Mouse (Mus musculus) Patski (cell line): ENCODE data around the gene Tmem52. TPM values are rescaled to one million over a fixed set of nuclear protein-coding genes. Genes with fewer than 3 reads are reported as not detected.
A peak's percentile ranks its signal among the peaks of the same experiment; 100 is the strongest.

ENCODE experiments used
- ATAC-seq: fragments of 100-300 bp; one replicate; pipeline ENCODE4 v1.8.0; 2021
- CTCF ChIA-PET: fragments of 350-600 bp; sonication (Branson Sonifier 250); formaldehyde crosslinking; loops from one replicate; lab custom pipeline; 2022; ENCODE audit warnings: inconsistent platforms; lab: Charles Lee
- POLR2A ChIA-PET: fragments of 350-600 bp; sonication (Branson Sonifier 250); formaldehyde crosslinking; loops from one replicate; lab custom pipeline; 2022; ENCODE audit warnings: antibody characterized with exemption, inconsistent platforms; lab: Charles Lee
- DNase-seq: peaks from one replicate; pipeline ENCODE4 v3.0.0-alpha.2; 2011; ENCODE audit warnings: low read depth, low spot score
- H3K27me3 ChIP-seq: fragments of 371-371 bp; one replicate; pipeline ENCODE4 v1.5.1; 2021
- CTCF ChIP-seq: fragments of 100-300 bp; IDR thresholded peaks from one replicate; pipeline ENCODE4 v1.5.1; 2021
- in situ Hi-C: fragments of 300-500 bp; cut with MboI; formaldehyde crosslinking; loops from 3 replicates; pipeline ENCODE4 v1.11.1; 2018; ENCODE audit warnings: low pct_unique_long_range_greater_than_20kb, mixed read lengths
- polyA plus RNA-seq: library from polyadenylated mRNA; unstranded; gene quantifications from one replicate; pipeline ENCODE4 v1.2.3, GENCODE M21; 2021

Tmem52 gene
- polyA plus RNA-seq, 1 experiment from 2014 or later: 0.41 TPM

DNA sequence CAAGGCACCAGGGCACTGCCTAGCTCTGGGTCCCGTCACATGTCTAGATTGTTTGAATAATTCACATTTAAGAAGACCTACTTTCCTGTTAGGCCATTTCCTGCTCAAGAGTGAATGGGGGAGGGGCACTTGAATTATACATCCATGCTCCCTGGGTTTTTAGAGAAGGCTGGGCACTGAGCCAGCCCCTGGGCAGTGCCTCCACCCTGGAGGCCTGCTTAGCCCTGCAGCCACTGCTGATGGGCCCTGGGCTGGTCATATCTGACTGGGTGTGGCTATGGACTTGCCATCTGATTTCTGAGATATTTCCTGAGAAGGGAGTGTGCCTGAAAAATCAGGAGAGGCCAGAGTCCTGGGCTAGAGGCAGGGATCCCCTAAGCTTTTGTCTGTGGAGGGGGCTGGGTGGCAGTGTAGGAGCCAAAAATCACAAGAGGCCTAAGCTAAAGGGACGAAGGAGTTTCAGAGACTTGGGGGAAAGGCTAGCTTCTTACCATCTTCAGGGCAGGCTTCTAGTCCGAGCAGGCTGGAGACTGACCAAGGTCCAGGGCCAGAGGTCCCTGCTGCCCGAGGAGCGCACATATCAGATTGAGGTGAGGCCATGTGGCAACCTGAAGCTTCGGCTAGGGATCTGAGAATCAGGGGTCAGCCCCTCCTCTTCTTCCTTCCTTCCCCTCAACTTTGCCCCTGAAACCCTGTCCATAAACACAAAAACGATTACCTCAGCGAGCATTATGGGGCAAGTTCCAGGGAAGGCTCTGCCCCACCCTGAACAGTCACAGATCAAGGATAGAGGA, 19.5 kb downstream of the Tmem52 start:
- ATAC-seq (peak; percentile 57), DNase-seq (peak; percentile 63)
- ChIA-PET CTCF (no interaction called here), POLR2A (no interaction called here)
- no peak for TF ChIP-seq CTCF
- in situ Hi-C loops: loop anchor here (10.0 kb wide), 1 partner anchor 286 kb away; the partner anchor contains the start of gene Vwa1
- H3K27me3 ChIP-seq: no peaks in the 10 kb centered on the region

DNA sequence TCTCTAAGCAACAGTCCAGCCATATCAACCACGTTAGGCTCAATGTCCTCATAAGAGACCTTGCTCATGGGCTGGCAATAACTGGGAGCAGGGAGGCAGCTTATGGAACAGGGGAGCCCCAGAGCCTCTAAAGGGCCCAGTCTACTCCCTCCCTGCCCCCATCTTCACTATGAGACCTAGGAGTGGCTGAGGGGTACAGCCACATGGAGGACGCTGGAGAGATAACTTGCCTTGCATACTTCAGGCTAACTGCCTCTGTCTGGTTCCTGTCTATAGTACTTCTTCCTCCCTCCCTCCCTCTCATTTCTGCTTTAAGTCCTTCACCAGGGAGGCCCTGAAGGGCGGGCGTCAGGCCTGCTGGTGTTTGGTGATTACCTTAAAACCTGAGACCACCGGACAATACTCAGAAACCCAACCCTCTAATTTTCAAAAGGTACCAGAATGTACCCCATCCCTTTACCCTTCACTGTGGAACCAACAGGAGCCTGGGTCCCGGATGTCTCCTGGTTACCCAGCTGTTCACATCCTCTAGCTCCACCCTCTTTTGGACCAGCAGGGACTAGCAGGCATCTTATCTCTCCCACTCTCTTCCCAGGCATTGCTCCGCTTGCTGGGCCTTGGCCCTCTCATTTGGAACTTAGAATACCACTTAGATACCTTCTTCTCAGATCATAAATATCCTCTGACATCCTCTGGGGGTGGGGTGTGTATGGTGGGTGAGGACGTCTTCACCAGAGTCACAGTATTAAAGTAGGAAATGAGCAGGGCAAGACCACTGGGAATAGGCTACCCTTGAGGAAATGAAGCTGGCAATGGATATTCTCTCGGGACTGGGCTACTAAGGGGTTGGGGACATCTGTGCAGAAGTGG, 20.4 kb downstream of the Tmem52 start:
- TF ChIP-seq CTCF: no peak
- in situ Hi-C loops: loop anchor here (10.0 kb wide), 1 partner anchor 285 kb away; the partner anchor contains the start of gene Vwa1
- ATAC-seq: no peak

DNA sequence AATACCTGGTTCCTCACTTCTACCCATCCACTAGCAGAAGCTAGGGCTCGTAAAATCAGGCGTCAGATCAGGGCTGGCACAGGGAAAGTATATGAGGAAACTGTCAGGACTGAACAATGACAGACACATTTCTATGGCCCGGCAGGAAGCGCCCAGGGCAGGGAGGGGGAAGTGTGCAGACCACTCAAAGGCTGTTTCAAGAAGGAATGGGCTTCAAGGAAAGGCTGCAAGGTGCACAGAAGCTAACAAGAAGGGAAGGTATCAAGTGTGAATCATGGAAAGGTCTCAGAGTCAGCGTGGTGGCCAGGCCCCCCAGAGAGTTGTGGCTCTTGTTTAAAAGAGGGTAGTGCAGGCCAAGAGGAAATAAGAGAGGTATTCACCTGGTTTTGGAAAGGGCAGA, 21.5 kb downstream of the Tmem52 start:
- in situ Hi-C loops: no loop called here
- DNase-seq: no peak
- no peak for ATAC-seq
- TF ChIP-seq CTCF: no peak
- no peaks in the 10 kb centered on the region for H3K27me3 ChIP-seq
- ChIA-PET CTCF (no interaction called here), POLR2A (no interaction called here)

More for the DNA sequence above, 20.4 kb downstream of the Tmem52 start:
- no peaks in the 10 kb centered on the region for H3K27me3 ChIP-seq
- POLR2A ChIA-PET: no interaction called here
- no peak for DNase-seq
- CTCF ChIA-PET: no interaction called here

DNA sequence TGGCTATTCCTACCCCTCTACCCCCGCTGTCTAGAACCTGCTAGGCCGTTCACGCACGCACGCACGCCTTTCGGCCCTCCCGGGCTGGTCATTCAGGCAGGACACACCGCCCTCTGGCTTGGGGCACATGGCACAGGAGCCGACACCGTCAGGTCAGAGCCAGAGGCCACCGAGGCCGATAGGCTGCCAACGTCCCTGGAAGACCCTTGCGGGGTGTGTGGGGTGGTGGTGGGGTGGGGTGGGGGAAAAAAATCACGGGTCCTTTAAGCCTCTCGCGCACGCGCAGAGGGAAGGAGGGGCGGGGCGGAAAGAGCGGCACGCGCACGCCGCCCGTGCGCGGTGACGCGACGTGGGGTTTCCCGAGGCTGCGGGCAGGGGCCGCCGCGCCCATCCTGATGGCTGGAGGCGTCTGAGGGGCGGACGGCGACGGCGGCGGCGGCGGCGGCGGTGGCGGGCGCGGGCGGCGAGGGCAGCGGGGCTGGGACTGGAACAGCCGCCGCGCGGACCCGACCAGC, 22.1 kb downstream of the Tmem52 start, which contains the start of gene Gnb1:
Gene Gnb1 (plus strand): TSS at position 372 of the 515 bp plus-strand sequence.
- ATAC-seq (no peak), DNase-seq (no peak)
- H3K27me3 ChIP-seq: no peaks in the 10 kb centered on the region
- in situ Hi-C loops: no loop called here
- ChIA-PET CTCF (no interaction called here), POLR2A (no interaction called here)
- no peak for TF ChIP-seq CTCF

DNA sequence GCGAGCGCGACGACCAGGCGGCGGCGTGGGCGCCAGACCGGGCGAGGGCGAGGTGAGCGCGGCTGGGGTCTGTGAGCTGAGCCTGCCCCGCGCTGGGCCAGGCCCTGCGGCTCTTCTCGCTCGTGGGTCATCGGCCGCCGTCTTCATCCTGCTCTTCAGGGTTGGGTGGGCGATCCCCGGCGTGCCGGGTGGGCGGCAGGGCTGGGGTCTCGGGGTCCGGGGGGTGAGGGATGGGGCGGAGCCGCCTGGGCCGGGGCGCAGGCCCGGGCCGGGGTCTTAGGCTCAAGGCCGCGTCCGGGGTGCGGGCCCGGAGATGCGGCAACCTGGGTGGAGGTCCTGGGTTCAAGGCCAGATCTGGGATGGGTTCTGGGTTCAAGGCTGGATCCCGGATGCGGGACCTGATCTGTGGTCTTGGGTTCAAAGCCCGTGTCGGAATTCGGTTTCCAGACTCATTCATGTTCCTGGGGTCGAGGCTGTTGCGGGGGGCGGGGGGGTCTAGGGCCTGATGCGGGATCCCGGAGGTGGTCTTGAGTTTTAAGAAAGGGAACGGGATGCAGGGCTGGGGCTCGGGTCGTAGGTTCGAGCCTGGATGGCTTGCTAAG, 22.7 kb downstream of the Tmem52 start:
- no peaks in the 10 kb centered on the region for H3K27me3 ChIP-seq
- no peak for TF ChIP-seq CTCF
- DNase-seq: no peak
- CTCF ChIA-PET: interaction anchor here (0.7 kb wide), 1 partner anchor 14 kb away, joined by 3 read pairs; no protein-coding TSS in a partner anchor
- no peak for ATAC-seq
- POLR2A ChIA-PET: no interaction called here
- in situ Hi-C loops: no loop called here

DNA sequence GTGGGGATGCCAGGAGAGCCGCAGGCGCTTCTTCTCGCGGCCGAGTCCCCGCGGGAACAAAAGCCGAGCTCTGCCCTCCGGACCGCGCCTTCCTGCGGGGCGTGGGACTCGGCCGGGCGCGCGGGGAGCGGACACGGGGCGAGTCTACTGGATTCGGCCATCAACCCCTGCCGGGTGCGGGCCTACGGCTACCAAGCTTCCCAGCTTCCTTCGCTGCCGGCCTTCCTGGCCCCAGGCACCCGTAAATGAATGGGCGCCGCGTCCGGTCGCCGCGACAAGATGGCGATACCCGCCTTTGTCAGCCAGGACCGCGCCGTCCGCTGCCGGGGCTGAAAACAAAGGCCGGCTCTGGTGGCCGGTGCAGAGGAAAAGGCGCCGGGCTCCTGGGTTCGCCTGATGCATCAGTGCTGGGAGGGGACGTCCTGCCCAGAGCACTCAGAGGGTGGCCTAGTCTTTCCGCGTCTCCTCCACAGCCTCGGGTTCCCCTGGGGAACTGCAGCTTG, 23.3 kb downstream of the Tmem52 start:
- no peak for TF ChIP-seq CTCF
- in situ Hi-C loops: no loop called here
- ChIA-PET POLR2A (interaction anchor here (0.7 to 2.4 kb wide), 2 partner anchors 10 to 69 kb away, joined by 3 to 7 read pairs; no protein-coding TSS in a partner anchor), CTCF (interaction anchor here (0.7 kb wide), 1 partner anchor 13 kb away, joined by 3 read pairs; no protein-coding TSS in a partner anchor)
- H3K27me3 ChIP-seq: no peaks in the 10 kb centered on the region
- ATAC-seq (peak; percentile 27), DNase-seq (no peak)

DNA sequence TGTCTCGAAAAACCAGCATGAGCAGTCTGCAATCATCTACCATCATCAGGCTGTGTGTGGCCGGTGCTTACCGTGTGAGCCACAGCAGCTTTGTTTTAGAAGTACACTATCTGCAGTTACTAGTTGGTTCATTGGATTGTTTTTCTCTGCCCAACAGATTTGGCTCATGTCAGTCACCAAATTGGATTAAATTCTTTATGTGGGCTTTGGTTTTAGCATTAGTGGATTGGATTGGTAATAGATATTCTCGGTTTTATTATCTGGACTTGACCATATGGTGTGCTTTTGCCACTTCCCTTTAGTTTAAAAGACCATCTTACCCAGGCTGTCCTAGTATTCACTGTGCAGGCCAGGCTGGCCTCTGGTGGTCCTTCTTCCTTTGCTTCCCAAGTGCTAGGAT, 26.0 kb downstream of the Tmem52 start:
- in situ Hi-C loops: no loop called here
- TF ChIP-seq CTCF: no peak
- no peaks in the 10 kb centered on the region for H3K27me3 ChIP-seq
- ATAC-seq (no peak), DNase-seq (no peak)
- ChIA-PET CTCF (interaction anchor here (2.1 kb wide), 1 partner anchor 42 kb away, joined by 4 read pairs; no protein-coding TSS in a partner anchor), POLR2A (no interaction called here)

DNA sequence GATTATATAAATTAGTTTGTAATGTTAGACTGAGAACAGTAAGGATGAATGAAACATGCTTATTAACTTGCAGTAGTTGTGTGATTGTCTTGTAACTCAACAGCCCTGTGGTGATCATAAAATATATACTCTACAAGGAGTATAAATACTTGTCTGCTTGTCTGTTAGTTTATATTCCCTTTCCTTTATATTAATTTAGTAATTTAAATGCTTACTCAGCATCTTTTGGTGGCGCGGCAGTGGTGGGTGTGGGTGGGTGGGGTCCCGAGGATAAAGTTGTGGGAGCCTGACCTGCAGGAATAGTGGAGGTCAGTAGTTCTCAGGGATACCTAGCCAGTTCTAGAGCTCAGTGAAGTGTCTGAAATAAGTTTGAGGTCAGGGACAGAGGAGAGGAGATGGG, 29.0 kb downstream of the Tmem52 start:
- DNase-seq (no peak), ATAC-seq (no peak)
- no peak for TF ChIP-seq CTCF
- H3K27me3 ChIP-seq: no peaks in the 10 kb centered on the region
- ChIA-PET CTCF (no interaction called here), POLR2A (no interaction called here)
- in situ Hi-C loops: no loop called here

DNA sequence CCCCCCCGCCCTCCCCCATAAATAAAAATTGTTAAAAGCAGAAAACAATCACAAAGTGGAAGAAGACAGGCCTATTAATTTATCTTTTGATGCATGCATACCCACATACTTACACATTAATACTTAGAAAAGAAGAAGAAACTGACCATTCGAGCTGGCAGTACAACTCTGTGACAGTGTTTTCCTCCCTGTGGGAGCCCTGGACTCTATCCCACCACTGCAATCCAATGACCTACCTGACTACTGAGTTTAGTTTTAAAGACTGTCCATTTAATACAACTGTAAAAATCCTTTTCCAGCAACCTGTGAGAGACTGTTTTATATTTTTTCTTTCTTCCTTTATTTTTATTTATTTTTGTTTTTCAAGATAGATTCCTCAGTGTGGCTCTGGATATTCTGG, 32.2 kb downstream of the Tmem52 start:
- POLR2A ChIA-PET: no interaction called here
- no peak for TF ChIP-seq CTCF
- ATAC-seq (no peak), DNase-seq (no peak)
- H3K27me3 ChIP-seq: no peaks in the 10 kb centered on the region
- in situ Hi-C loops: no loop called here
- CTCF ChIA-PET: no interaction called here

DNA sequence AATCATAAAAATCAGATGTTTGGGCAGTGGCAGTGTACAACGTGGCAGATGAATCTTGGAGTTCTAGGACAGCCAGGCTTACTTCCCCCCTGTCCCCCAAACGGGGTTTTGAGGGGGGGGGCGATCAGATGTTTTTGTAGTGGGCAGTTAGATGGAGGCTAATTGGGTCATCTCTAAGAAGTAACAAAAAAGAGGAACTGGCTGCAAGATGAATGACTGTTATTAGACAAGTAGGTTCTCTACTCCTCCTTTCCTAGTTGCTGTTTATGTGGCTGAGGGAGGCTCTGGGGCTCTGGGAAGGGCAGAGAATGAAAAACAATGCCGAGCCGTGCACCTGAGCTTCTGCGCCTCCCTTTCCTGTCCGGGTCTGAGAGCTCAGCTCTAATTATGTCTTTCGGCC, 36.2 kb downstream of the Tmem52 start:
- no peak for TF ChIP-seq CTCF
- ChIA-PET POLR2A (no interaction called here), CTCF (interaction anchor here (0.6 to 1.3 kb wide), 2 partner anchors 13 to 240 kb away, joined by 3 read pairs; no protein-coding TSS in a partner anchor)
- ATAC-seq (no peak), DNase-seq (no peak)
- no peaks in the 10 kb centered on the region for H3K27me3 ChIP-seq
- in situ Hi-C loops: no loop called here
